Mouse (Mus musculus): ENCODE measurements around the gene Akap17b. TPM values are rescaled to one million over a fixed set of nuclear protein-coding genes. Genes with fewer than 3 reads are reported as not detected.
"Not testable (repeated sequence)": the region's sequence is repeated elsewhere in the genome, so short reads cannot be mapped to it uniquely, and the experiment has no call there.

Gene Akap17b
- total RNA-seq (2021) = 1 to 10 TPM; 2.3 to 2.4 TPM

DNA sequence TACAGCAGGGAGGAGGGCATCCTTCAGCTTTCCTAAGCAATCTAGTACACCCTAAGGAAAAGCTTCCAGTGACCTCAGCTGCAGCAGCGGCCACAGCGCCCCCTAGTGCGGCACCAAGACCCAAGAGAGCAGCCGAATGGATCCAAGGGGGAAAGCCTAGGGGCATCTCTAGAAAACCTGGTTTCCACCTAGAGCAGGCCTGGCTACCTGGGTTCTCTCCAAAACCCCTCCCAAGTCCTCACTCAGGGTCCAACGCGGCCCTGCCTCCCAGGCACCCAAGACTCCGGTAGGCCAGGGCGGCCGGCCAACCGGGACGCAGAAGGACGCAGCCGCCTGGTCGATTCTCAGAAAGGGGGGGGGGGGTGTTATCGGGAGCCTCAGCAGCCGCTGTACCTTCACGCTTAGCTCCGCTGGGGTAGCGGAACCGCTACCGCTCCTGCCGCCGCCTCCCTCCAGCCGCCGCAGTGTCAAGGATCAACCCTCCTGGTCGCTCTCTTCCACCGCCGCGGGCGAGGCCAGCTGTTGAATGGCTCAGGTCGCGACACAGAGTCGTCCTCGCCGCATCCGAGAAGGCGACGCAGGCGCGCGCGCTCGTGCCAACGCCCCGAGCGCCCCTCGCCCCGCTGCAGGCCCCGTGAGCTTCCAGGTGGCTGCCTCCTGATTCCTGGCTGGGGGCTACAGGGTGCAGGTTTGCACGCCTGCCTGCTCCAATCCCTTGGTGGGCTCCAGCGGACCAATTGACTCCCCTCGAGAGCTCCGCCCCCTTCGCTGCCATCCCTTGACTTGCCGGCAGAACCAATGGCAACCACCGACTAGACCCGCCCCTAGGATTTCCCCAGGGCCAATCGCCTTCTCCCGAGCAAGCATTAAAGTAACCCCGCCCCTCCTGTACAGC lies at the start of gene Akap17b:
Gene Akap17b (minus strand): TSS at position 739 of the 895 bp plus-strand sequence.
- intact Hi-C loops (cut with DNase I) = loop anchor here (5.0 to 10.0 kb wide), 2 partner anchors 43 to 170 kb away; no protein-coding TSS in a partner anchor
- peak; percentile 73 to 74 for DNase-seq

DNA sequence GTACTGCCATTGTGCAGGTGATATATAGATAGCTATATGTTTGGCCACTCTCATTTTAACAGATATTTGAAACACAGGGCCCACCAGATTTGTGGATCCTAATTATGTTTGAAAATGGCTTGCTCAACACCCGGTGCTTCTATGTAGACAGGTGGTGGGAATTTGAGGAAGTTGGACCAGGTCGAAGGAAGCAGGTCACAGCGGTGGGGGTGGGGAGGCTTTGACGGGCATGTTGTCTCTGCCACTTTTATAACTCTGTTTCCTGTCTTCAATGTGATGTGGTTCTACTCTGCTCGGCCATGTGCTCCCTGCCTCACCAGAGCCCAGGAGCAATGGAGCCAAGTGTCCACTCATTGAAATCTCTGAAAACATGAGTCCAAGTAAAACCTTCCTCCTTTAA lies 46.2 kb upstream of the Akap17b start:
- no peak for DNase-seq
- intact Hi-C loops (cut with DNase I) = no loop called here

DNA sequence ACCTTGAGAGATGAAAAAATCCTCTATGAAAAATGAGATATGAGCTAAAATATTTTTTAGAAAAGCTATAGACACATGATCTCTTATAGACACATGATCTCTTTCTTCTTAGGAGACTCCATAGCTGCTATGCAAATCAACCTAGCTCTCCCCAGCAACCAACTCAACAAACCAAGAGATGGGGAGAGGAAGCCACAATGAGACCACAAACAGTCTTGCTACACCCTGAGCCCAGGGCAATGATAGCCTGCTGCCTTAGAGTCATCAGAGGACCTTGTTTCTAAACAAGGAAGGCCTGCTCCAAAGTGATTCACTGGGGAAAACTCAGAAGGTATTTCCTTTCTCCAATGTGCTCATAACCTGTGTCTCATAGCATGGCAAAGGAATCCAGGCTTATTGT lies 44.5 kb upstream of the Akap17b start:
- DNase-seq = no peak
- intact Hi-C loops (cut with DNase I) = no loop called here

DNA sequence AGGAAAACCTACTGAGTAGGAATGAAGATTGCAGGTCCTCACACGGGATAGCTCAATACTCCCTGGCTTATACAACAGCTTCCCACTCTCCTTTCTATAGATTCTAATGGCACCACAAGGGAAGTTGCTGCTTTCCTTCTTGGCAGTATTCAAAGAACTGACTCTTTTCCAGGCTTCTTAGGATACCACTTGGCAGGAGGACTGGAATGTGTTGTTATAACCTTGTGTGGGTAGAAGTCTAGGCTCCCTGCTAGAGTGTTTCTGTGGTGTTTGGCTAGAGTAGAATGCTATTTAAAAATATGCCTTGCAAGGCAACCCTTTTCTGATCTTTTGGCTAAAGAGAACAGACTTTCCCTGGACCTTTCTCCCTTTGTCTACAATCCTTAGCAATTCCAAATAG lies 31.6 kb upstream of the Akap17b start:
- intact Hi-C loops (cut with DNase I) = no loop called here
- DNase-seq = no peak

DNA sequence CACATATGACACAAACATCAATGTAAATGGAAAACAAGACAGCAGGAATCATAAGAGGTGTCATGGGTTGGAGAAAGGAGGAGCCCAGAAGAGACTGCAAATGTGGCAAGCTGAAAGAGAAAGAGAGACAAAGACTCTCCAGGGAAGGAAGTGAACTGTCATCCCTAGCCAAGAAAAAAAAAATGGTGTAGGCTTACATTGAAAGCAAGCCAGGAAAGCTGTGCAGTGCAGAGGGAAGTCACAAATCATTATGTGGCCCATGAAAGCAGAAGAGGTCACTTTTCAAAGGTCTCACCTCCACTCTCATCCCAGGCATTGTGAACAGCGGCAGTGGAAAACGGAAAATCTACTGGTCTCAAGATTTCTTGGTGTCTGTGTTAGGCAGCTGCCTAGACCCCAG lies 27.5 kb upstream of the Akap17b start:
- intact Hi-C loops (cut with DNase I) = no loop called here
- DNase-seq = no peak

DNA sequence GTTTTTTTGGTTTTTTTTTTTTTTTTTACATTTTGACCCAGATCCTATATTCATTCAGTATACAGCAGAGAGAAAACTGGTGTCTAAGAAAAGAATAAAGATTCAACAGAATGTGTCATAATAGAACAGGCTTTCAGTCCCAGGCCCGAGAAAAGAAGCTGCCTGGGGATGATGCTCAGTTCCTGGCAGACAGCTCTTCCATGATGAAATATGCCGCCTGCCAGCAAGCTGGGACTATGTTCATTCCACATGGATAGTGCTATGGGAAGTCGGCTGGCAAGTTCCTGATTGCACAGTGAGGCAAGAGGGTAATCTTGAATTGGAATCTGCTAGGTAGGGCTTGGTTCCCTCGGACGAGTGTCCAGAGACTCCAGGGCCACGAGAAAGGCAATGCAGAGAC lies 5.1 kb downstream of the Akap17b start:
- intact Hi-C loops (cut with DNase I) = loop anchor here (5.0 to 10.0 kb wide), 2 partner anchors 38 to 175 kb away; no protein-coding TSS in a partner anchor
- peak in 1 of 2 experiments; percentile 2 for DNase-seq

DNA sequence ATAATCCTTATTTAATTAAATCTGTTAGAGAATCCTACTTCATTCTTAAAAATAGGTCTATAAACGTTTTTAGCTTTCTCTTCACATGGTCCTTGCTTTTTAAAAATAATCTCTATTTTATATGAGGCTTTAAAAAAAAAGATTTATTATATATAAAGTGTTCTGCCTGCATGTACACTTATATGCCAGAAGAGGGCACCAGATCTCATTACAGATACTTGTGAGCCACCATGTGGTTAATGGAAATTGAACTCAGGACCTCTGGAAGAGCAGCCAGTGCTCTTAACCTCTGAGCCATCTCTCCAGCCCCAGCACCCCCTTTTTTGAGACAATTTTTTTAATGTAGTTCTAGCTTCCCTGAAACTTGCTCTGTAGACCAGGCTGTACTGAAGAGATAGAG lies 14.4 kb downstream of the Akap17b start:
- DNase-seq = no peak
- intact Hi-C loops (cut with DNase I) = no loop called here

DNA sequence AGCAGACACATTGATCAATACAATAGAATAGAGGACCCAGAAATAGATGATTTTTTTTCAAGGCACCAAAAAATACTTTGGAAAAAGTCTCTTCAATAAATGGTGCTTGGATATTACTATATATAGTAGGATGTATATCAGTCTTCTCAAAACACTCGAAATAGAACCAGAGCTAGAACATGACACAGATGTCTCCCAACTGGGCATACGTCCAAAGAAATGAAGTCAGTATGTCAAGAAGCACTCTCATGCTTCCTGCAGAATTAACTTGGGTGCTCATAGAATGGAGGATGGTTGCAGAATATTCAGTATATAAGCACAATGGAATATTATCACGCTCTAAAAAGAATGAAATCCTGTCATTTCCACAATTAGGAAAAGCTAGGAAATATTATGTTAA lies 17.1 kb downstream of the Akap17b start:
- DNase-seq = no peak
- intact Hi-C loops (cut with DNase I) = no loop called here

DNA sequence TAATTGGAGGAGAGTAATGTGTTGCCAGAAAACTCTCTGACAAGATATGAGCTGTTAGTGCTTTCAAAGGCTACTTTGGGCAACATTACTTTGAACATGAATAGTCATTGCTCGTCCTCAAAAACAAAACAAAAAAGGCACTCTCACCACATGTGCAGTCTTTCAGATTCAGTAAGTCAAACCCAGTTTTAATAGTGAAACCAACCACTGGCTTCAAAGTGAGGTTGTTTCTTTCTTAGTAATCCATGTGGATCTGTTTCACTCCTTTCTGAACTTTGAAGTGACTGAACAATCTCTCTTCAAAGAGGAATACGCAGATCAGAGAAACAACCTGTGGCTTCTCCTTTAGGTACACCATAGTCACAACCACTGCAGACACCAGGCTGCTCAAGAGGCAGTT lies 36.1 kb downstream of the Akap17b start:
- DNase-seq = no peak
- intact Hi-C loops (cut with DNase I) = no loop called here

DNA sequence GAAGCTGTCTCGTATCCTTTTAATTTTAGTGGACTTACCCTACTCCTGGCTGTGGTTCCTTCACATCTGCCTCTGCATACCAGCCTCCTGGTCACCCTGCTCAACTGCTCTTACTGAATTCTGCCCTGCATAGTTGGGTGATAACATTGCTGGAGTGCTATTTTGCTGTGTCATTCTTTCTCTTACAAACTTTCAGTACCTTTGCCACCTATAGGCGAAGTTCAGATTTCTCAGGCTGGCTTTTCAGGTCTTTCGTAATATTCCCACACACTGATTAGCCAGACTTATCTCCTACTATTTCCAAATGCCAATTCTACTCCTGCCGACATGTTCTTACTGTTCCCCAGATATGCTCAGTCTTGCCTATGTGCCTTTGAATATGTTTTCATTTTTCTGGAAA lies 41.2 kb downstream of the Akap17b start:
- intact Hi-C loops (cut with DNase I) = loop anchor here (5.0 kb wide), 1 partner anchor 38 kb away; no protein-coding TSS in a partner anchor
- no peak for DNase-seq

DNA sequence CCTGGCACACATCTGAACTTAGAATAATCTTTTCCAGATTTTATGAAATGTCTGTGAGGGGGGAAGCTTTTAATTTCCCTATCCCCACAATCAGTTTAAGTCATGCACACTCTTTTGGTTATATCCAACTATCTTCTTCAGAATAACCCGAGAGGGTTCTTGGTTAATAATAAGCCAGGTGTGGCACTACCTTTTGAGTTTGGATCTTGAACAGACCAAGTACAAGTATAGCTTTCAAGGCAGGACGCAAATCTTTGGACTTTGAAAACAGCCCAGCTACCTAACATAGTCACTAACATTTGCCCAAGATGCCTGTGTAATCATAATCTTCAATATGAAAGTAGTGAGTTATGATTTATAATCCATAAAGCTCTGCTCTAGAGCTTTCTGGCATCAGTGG lies 42.3 kb downstream of the Akap17b start:
- DNase-seq = no peak
- intact Hi-C loops (cut with DNase I) = loop anchor here (5.0 kb wide), 1 partner anchor 39 kb away; no protein-coding TSS in a partner anchor

DNA sequence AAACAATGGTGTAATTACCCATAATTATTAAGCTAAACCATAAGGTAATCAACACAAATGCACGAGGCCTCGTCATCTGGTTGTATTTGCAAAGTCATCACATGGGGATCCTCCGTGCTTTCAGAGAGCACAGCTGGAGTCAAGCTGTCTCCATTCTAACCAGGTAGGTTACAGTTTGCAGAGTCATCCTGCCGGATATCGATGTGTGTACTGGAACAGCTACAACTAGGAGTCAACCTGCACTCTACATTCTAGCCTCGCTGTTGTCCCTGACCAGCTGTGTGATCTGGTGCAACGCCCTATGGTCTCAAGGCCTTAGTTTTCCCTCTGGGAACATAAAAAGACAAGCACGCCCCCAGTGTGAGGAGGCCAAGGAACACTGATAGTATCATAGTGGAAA lies 45.1 kb downstream of the Akap17b start:
- intact Hi-C loops (cut with DNase I) = loop anchor here (5.0 kb wide), 1 partner anchor 42 kb away; no protein-coding TSS in a partner anchor
- DNase-seq = no peak

DNA sequence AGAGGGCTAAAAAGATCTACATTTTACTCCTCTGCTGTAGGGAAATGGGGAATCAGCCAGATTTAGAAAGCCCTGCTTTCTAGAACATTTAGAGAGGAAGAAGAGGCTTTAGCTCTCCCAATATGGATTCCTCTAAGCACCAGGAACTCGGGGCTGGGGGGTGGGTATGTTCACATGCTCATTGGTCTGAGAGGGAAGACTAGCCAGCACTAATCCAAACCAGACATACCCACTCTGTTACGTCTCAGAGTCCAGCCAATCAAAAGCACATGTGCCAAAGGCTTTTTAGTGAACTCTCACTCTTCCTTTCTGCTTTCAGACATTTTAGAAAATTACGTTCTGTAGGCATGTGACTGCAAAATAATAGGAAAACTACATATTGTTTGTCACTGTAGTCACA lies 45.5 kb downstream of the Akap17b start:
- DNase-seq = no peak
- intact Hi-C loops (cut with DNase I) = loop anchor here (5.0 kb wide), 1 partner anchor 43 kb away; no protein-coding TSS in a partner anchor

DNA sequence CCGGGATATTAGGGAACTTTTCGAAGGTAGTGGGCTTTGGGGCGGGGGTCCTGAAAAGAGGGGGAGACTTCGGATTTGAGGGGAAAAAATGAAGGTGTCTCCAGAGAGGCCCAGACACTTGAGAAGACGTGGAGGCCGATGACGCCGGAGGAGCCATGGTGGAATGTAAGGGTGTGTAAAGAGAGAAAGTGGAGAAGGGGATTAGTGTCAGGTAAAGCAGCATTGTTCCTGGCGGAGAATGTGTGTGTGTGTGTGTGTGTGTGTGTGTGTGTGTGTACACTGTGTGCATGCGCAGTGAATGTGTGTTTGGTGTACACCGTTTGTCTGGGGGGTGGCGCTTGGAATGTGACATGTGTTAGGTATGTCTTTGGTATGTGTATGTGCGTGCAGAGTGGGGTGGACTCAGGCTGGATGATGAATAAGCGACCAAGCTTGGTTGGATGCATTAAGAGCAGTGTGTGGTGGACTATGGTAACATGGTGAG lies 46.3 kb downstream of the Akap17b start:
- DNase-seq = peak; percentile 2 to 3

DNA sequence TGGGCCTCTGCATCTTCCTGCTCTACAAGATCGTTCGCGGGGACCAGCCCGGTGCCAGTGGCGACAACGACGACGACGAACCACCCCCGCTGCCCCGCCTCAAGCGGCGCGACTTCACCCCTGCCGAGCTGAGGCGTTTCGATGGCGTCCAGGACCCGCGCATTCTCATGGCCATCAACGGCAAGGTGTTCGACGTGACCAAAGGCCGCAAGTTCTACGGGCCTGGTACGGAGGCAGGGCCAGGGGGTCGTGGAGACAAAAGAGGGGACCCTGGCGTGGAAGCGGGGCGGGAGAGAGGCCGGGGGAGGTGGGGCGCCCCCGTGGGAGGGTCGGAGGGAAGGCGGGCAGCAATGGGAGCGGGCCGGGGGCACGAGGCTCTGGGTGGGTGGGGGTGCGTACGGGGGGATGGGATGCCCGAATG lies 46.8 kb downstream of the Akap17b start:
- intact Hi-C loops (cut with DNase I) = no loop called here
- no peak for DNase-seq

More for the DNA sequence above, 46.3 kb downstream of the Akap17b start:
- intact Hi-C loops (cut with DNase I) = no loop called here

DNA sequence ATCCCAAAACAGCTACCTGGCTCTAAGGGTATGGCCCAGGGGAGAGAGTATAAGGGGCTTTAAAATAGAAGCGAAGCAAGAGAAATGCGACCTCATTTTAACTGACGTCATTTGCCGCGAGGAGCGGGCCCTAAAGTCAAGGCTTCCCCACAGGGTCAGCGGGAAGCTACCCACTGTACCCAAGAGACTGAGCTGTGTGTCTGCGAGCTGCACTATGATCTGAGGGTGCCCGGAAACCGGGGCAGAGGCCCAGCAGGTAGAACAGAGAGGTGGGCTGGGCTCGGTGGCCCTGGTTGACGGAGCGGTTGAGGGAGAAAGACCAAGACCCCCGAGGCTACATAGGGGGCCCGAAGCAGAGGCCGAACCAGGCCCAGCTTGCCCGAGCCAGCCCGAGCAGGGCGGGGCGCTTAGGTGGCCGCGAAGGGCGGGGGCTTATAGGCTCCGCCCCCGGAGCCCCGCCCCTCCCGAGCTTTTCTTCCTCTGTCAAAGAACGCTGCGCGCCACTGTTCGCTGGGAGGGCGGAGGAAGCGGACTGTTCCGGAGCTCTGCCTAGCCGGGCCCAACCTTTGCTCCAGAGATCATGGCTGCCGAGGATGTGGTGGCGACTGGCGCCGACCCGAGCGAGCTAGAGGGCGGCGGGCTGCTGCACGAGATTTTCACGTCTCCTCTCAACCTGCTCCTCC lies 47.3 kb downstream of the Akap17b start, which contains the start of gene Pgrmc1:
Gene Pgrmc1 (plus strand): TSS at position 500 of the 683 bp plus-strand sequence.
- intact Hi-C loops (cut with DNase I) = no loop called here
- DNase-seq = peak; percentile 84 to 86

DNA sequence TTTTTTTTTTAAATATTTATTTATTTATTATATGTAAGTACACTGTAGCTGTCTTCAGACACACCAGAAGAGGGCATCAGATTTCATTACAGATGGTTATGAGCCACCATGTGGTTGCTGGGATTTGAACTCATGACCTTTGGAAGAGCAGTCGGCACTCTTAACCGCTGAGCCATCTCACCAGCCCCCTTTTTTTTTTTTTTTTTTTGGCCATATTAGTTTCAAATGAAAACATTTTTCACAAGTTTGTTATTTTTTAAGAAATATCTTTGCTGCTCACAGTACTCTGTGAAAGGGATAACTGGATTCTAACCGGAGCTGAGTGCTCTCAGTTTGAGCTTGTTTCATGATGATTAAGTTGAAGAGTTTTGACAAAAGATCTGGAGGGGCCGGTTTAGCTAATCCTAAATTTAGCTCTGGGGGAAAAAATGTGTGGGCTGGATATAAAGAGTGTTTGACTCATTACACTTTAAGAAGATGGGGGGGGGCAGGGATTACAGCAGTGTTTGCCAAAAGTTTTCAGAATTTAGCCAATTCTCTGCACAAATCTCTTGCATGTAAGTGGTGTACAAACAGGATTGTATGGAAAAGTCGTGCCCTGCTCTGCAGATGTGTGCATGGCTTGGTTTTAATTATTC lies 48.6 kb downstream of the Akap17b start:
- DNase-seq; intact Hi-C loops (cut with DNase I): not testable (repeated sequence)

DNA sequence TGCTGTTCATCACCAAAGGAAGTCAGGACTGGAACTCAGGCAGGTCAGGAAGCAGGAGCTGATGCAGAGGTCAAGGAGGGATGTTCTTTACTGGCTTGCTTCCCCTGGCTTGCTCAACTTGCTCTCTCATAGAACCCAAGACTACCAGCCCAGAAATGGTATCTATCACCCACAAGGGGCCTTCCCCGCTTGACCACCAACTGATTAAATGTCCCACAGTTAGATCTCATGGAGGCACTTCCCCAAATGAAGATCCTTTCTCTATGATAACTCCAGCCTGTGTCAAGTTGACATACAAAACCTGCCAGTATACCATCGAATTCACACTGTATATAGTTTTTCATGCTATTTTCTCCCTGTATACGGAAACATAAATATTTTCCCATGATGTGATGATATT lies 49.9 kb downstream of the Akap17b start:
- intact Hi-C loops (cut with DNase I) = no loop called here

DNA sequence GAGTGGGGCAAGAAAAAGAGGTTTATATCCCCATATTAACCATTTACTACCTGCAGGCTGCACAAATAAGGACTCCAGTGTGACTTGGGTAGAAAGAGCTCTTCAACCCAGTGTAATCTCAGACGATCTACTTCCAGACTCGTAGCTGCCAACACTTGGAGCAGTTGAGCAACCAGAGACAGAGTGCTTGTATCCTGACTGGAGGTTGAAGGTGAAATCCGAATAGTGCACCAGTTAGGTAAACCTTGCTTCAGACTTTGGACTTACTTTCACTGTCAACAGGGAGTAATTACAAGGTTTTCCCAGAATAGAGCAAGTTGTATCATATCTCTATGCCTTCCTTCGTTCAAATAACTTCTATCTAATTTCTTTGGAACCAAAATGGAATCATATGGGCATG lies 53.7 kb downstream of the Akap17b start:
- intact Hi-C loops (cut with DNase I) = no loop called here

More for the DNA sequence above, 49.9 kb downstream of the Akap17b start:
- DNase-seq = no peak

DNA sequence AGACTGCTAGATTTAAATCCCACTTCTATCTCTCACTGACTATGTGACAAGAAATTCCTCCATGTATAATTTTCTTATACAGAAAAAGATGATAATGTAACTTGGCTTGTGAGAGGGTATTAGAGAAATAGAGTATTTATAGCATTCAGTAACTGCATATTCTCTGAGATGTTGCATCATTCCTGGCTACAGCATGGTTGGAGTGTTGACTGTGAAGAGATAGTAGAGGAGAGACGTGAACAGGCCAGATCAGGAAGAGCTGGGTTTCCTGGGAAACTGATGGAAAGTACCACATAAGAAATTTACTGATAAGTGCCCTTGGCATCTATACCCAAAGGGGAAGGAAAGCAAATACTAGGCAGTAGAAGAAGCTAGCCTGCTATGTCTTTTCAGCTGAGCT lies 54.1 kb downstream of the Akap17b start:
- DNase-seq = no peak
- intact Hi-C loops (cut with DNase I) = no loop called here

More for the DNA sequence above, 53.7 kb downstream of the Akap17b start:
- DNase-seq = no peak

DNA sequence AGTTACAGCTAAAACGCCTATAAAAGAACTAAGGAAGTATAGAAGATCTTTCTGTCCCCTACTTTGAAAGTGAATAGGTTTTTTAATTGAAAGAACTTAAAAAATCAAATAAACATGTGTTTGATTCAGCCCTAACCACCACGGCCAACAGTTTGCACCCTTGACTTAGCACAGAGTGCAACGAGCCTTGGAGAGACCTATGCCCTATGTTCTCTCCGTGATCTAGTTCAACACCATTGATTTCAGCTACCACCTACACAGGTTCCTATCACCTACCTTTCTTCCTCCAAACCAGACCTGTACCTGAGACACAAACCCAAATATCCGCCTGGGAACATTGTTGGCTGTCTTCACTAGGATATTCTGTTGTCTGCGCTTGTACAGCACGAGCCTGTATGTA lies 54.9 kb downstream of the Akap17b start:
- intact Hi-C loops (cut with DNase I) = no loop called here
- no peak for DNase-seq
